Mouse (Mus musculus) lung, postnatal 0 days (tissue): ENCODE results near the gene Mmaa.

Source experiments
- CTCF ChIP-seq: IDR thresholded peaks from 2 replicates; pipeline ENCODE4 v1.5.1; 2016; ENCODE audit warnings: antibody characterized with exemption, mild to moderate bottlenecking
- EP300 ChIP-seq: IDR thresholded peaks from 2 replicates; pipeline ENCODE4 v1.6.1; 2016; ENCODE audit warnings: antibody characterized with exemption, mild to moderate bottlenecking, control low read depth

DNA sequence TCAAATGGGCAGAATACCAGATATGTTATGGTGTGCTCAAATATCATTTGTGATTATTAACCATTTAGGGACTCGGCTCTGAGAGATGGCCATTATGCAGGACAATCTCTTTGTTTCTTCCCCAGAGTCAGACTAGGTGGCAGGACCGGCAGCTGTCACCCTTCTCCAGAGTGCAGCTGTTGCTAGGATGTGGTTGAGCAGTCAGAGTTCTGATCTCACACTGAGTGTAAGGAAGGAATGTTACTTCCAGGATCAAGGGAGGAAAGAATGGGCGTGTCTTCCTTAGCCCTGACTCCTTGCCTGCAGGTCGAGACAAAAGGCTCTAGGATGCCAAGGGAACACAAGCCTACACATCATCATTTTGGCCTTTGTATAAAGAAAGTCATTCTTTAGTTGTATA is 67.5 kb downstream of the Mmaa start:
- TF ChIP-seq EP300 (no peak), CTCF (no peak)
